Mouse (Mus musculus): ENCODE data around the gene Cxcr5. TPM values are rescaled to one million over a fixed set of nuclear protein-coding genes. Genes with fewer than 3 reads are reported as not detected.

The Cxcr5 gene
- polyA plus RNA-seq, 1 experiment from 2014 or later: 0.13 TPM

DNA sequence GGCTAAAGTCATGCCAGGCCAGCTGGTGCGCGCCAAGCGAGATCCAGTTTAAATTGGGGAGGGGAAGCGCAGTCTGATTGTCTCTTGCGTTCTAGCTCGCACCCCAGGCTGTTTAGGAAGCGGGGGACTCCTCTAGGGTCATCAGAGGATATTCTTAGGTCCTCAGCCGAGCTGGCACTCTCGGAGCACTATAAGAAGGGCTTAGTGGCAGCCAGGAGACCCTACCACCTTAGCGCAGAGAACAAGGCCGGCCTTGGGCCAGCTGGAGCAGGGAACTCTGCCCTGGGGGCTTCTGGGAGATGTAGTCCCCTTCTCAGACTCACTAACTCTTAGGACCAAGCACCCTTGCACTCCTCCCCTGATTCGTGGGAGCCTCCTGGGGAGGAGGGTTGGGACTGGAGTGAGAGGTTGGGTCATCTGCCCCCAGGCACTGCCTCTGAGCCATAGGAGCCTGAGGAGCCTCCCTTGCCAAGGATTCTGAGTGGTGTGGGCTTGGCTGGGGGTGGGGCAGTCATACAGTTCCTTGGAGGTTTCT is 78.1 kb downstream of the Cxcr5 start:
- WGBS: 0% methylated on average over 12 of the region's 12 CpGs
- H3K36me3 ChIP-seq (ENCODE audit: control insufficient read depth, insufficient read depth, low read length): no peaks in the 10 kb centered on the region
- no peaks in the 10 kb centered on the region for H3K27me3 ChIP-seq (ENCODE audit: control insufficient read depth, insufficient read depth, low read length)
- peaks cover 25% of the 10 kb centered on the region for H3K4me1 ChIP-seq (replicated peaks; ENCODE audit: control insufficient read depth, insufficient read depth)
- TF ChIP-seq EP300 (optimal IDR thresholded peaks at IDR 0.05) (no peak), CTCF (IDR thresholded peaks at IDR 0.05; ENCODE audit: low read depth) (0 out of 2 replicates have a peak, but pooled peaks have one; percentile 3)
- ATAC-seq (ENCODE audit: low FRiP score, low TSS enrichment) (peak; percentile 36), DNase-seq (ENCODE audit: low spot score) (peak; percentile 84)
- peak overlapping the region; percentile 99 for H3K4me3 ChIP-seq (ENCODE audit: low read depth, low read length)
- H3K9me3 ChIP-seq (ENCODE audit: control insufficient read depth, low read length): no peaks in the 10 kb centered on the region
- peak overlapping the region; percentile 77 for H3K4me2 ChIP-seq (replicated peaks; ENCODE audit: low read depth)
- peak overlapping the region; percentile 98 for H3K27ac ChIP-seq (replicated peaks)
- peak overlapping the region; percentile 94 for H3K9ac ChIP-seq (ENCODE audit: low read length)

DNA sequence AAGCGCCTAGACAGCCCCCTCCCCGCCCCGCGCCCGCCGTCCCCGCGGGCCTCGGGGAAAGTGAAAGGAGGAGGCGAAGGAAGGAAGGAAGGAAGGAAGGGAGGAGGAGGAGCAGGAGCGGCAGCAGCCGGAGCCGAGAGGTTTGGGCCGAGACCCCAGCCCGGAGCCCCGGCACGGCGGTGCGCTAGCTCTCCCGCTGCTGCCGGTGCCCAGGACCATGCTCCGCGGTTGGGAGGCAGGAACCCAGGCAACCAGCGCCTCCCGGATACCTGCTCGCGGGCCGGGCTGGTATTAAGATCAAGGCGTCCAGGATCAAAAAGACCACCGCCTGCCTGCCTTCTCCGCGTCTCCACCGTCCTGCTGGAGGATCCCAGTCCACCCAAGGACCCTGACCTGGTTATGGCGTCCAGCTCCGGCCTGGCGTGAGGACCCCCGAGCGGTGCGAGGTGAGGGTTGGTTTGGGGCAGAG is 78.6 kb downstream of the Cxcr5 start:
- H3K4me1 ChIP-seq (replicated peaks; ENCODE audit: control insufficient read depth, insufficient read depth): peaks cover 20% of the 10 kb centered on the region

DNA sequence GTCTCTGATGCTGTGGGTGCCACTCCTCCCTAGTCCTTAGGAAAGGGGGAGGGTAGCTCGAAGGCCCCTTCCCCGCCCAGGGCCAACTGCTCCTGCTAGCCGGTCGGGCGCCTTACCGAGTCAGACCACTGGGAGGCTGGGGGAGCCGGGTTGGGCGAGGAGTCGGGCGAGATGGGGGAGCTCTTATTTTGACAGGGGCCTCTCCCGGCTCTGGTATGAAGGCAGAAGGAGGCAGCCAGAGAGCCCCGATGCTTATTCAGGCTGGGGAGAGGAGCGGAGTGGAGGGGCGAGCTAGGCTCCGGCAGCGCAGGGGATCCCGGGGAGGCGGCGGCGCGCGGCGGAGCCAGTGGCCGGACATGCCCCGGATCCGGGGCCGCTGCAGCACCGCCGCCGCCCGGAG is 79.1 kb downstream of the Cxcr5 start, which contains the start of gene Bcl9l:
Bcl9l (plus strand) TSS at position 274 of the 400 bp plus-strand sequence.
- Histone ChIP-seq H3K4me3 (ENCODE audit: low read depth, low read length) (peak within 1 kb of the TSS; percentile 99), H3K36me3 (ENCODE audit: control insufficient read depth, insufficient read depth, low read length) (no peaks in the 10 kb centered on the region), H3K4me1 (replicated peaks; ENCODE audit: control insufficient read depth, insufficient read depth) (peaks cover 14% of the 10 kb centered on the region; the same call in 1 of the 2 replicates), H3K9ac (ENCODE audit: low read length) (peak within 1 kb of the TSS; percentile 94), H3K4me2 (replicated peaks; ENCODE audit: low read depth) (peak within 1 kb of the TSS; percentile 77), H3K27ac (replicated peaks) (peak within 1 kb of the TSS; percentile 98), H3K9me3 (ENCODE audit: control insufficient read depth, low read length) (no peaks in the 10 kb centered on the region), H3K27me3 (ENCODE audit: control insufficient read depth, insufficient read depth, low read length) (no peaks in the 10 kb centered on the region)
- DNase-seq (ENCODE audit: low spot score) (peak; percentile 96), ATAC-seq (ENCODE audit: low FRiP score, low TSS enrichment) (peak; percentile 48)
- TF ChIP-seq CTCF (IDR thresholded peaks at IDR 0.05; ENCODE audit: low read depth): peak; percentile 83
- no peak for TF ChIP-seq EP300 (optimal IDR thresholded peaks at IDR 0.05)
- 0% methylated on average over 18 of the region's 31 CpGs for WGBS

More for the DNA sequence above, 78.6 kb downstream of the Cxcr5 start:
- no peak for DNase-seq (ENCODE audit: low spot score)
- WGBS: 0% methylated on average over 23 of the region's 39 CpGs
- peak overlapping the region; percentile 94 for H3K9ac ChIP-seq (ENCODE audit: low read length)
- TF ChIP-seq EP300 (optimal IDR thresholded peaks at IDR 0.05) (no peak), CTCF (IDR thresholded peaks at IDR 0.05; ENCODE audit: low read depth) (no peak)
- peak overlapping the region; percentile 99 for H3K4me3 ChIP-seq (ENCODE audit: low read depth, low read length)
- peak overlapping the region; percentile 77 for H3K4me2 ChIP-seq (replicated peaks; ENCODE audit: low read depth)
- H3K27me3 ChIP-seq (ENCODE audit: control insufficient read depth, insufficient read depth, low read length): no peaks in the 10 kb centered on the region
- H3K27ac ChIP-seq (replicated peaks): peak overlapping the region; percentile 98
- H3K36me3 ChIP-seq (ENCODE audit: control insufficient read depth, insufficient read depth, low read length): no peaks in the 10 kb centered on the region
- ATAC-seq (ENCODE audit: low FRiP score, low TSS enrichment): no peak
- no peaks in the 10 kb centered on the region for H3K9me3 ChIP-seq (ENCODE audit: control insufficient read depth, low read length)

DNA sequence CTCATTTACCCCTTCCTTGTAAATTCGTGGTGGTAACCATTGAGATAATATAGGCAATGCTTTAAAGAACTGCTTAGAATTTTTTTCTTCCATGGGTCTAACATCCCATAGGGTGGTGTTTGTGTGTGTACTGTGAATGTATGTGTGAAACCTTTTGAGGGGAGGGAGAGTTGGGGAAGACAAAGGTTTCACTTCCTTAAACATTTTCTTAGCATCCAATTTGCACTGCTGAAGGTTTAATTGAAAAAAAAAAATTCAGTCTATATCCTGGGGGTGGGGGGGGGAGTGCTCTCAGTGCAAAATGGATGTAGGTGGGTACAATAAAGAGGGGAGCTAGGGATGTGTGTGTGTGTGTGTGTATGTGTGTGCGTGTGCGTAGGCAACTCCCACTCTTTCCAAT is 79.6 kb downstream of the Cxcr5 start:
- no peak for ATAC-seq (ENCODE audit: low FRiP score, low TSS enrichment)
- Histone ChIP-seq H3K9ac (ENCODE audit: low read length) (peak overlapping the region; percentile 94; the same call in 1 of the 2 replicates), H3K4me2 (replicated peaks; ENCODE audit: low read depth) (peak overlapping the region; percentile 77), H3K27me3 (ENCODE audit: control insufficient read depth, insufficient read depth, low read length) (no peaks in the 10 kb centered on the region), H3K36me3 (ENCODE audit: control insufficient read depth, insufficient read depth, low read length) (no peaks in the 10 kb centered on the region), H3K9me3 (ENCODE audit: control insufficient read depth, low read length) (no peaks in the 10 kb centered on the region), H3K4me1 (replicated peaks; ENCODE audit: control insufficient read depth, insufficient read depth) (peaks cover 14% of the 10 kb centered on the region; the same call in 1 of the 2 replicates), H3K27ac (replicated peaks) (peak overlapping the region; percentile 98), H3K4me3 (ENCODE audit: low read depth, low read length) (peak overlapping the region; percentile 99)
- 11% methylated on average over 3 of the region's 3 CpGs for WGBS
- TF ChIP-seq CTCF (IDR thresholded peaks at IDR 0.05; ENCODE audit: low read depth): no peak
- no peak for TF ChIP-seq EP300 (optimal IDR thresholded peaks at IDR 0.05)
- DNase-seq (ENCODE audit: low spot score): no peak

DNA sequence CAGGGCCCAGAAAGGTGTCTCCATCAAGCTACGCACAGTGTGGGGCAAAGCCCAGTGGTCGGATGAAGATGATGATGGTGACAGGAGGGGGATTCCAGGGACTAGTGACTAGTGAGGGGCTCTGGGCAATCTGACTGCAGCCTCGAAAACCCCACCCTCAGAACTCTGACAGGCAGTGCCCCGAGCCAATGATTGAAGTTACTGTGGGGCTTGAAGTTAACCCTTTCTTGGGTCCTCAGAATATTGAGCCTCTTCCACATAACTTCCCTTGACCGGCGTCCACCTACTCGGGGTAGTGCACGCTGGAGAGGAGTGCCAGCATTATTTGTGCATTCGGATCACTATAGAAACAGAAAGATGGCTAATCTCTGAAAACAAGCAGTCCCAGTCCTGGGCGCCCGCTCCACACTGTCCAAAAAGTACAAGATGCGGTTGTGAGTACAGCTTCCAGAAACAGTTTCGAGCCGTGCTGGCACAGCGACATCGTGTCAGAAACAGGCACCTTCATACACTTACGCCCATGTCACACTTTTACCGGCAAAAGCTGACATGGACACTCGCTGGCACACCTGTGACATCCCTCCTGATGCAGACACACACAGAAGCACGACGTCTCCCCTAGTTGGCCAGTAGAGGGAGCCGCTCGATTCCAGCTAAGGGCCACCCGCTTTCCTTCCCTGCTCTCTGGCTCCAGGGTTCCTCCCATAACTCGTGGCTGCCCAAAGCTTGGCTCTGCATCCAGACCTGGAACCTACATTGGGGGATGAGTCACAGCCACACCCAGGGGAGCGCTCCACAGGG is 81.8 kb downstream of the Cxcr5 start:
- WGBS: 0% methylated on average over 26 of the region's 26 CpGs

More for the DNA sequence above, 81.8 kb downstream of the Cxcr5 start:
- Histone ChIP-seq H3K36me3 (ENCODE audit: control insufficient read depth, insufficient read depth, low read length) (no peaks in the 10 kb centered on the region), H3K4me3 (ENCODE audit: low read depth, low read length) (peak overlapping the region; percentile 75), H3K27me3 (ENCODE audit: control insufficient read depth, insufficient read depth, low read length) (no peaks in the 10 kb centered on the region), H3K9me3 (ENCODE audit: control insufficient read depth, low read length) (no peaks in the 10 kb centered on the region), H3K9ac (ENCODE audit: low read length) (peak overlapping the region; percentile 68), H3K4me1 (replicated peaks; ENCODE audit: control insufficient read depth, insufficient read depth) (no peaks in the 10 kb centered on the region), H3K4me2 (replicated peaks; ENCODE audit: low read depth) (peak overlapping the region; percentile 95), H3K27ac (replicated peaks) (peak overlapping the region; percentile 98)
- ATAC-seq (ENCODE audit: low FRiP score, low TSS enrichment) (peak; percentile 64), DNase-seq (ENCODE audit: low spot score) (peak; percentile 88)
- TF ChIP-seq EP300 (optimal IDR thresholded peaks at IDR 0.05) (no peak), CTCF (IDR thresholded peaks at IDR 0.05; ENCODE audit: low read depth) (peak; percentile 96)
